Mouse (Mus musculus) embryonic facial prominence, embryonic 14.5 days (tissue): Measurements from ENCODE around the gene Tdo2. TPM values are rescaled to one million over a fixed set of nuclear protein-coding genes. Genes with fewer than 3 reads are reported as not detected.
A peak's percentile ranks its signal among the peaks of the same experiment; 100 is the strongest.

Experiments used
- ATAC-seq: fragments of 200-750 bp; cut with Nextera tagmentation; 2 replicates; pipeline ENCODE4 v1.8.0; 2017; ENCODE audit warnings: low read depth, moderate number of reproducible peaks, moderate TSS enrichment
- DNase-seq: peaks from one replicate; pipeline ENCODE4 v3.0.0-alpha.2; 2015; ENCODE audit warnings: low spot score
- H3K27ac ChIP-seq: fragments of 300-500 bp; sonication (generic); replicated peaks from 2 replicates; pipeline ENCODE4 v1.5.1; 2014; ENCODE audit warnings: low read depth, mild to moderate bottlenecking, low read length, moderate library complexity
- H3K27me3 ChIP-seq: fragments of 300-500 bp; sonication (generic); replicated peaks from 2 replicates; pipeline ENCODE4 v1.6.1; 2014; ENCODE audit warnings: low read length; ENCODE audit not compliant: control insufficient read depth, insufficient read depth
- H3K36me3 ChIP-seq: fragments of 300-500 bp; sonication (generic); 2 replicates; pipeline ENCODE4 v1.6.1; 2014; ENCODE audit warnings: low read length, mixed read lengths; ENCODE audit not compliant: control insufficient read depth, insufficient read depth
- H3K4me1 ChIP-seq: fragments of 300-500 bp; sonication (generic); 2 replicates; pipeline ENCODE4 v1.6.1; 2014; ENCODE audit warnings: antibody characterized with exemption, low read length; ENCODE audit not compliant: control insufficient read depth, insufficient read depth
- H3K4me2 ChIP-seq: fragments of 300-500 bp; sonication (generic); 2 replicates; pipeline ENCODE4 v1.6.1; 2014; ENCODE audit warnings: low read depth, mild to moderate bottlenecking, low read length, moderate library complexity, mixed read lengths
- H3K4me3 ChIP-seq: fragments of 300-500 bp; sonication (generic); 2 replicates; pipeline ENCODE4 v1.5.1; 2014; ENCODE audit warnings: low read depth, mild to moderate bottlenecking, low read length
- H3K9ac ChIP-seq: fragments of 300-500 bp; sonication (generic); 2 replicates; pipeline ENCODE4 v1.6.1; 2014; ENCODE audit warnings: low read depth, mild to moderate bottlenecking, low read length, moderate library complexity, mixed read lengths
- H3K9me3 ChIP-seq: fragments of 300-500 bp; sonication (generic); 2 replicates; pipeline ENCODE4 v1.6.1; 2016; ENCODE audit warnings: low read length; ENCODE audit not compliant: control insufficient read depth
- WGBS: fragments of 180-500 bp; shearing (Covaris S2); extraction: QIAGEN DNeasy Blood & Tissue Kit; methylation state at CpG from one replicate; pipeline ENCODE4 v1.1.7; 2014; 5-methylcytosine and 5-hydroxymethylcytosine counted together
- polyA plus RNA-seq: library from polyadenylated mRNA; unstranded; fragments of >200 nt; fragmentation: Nextera tagmentation; extraction: Ambion mirVana; gene quantifications from 2 replicates; pipeline ENCODE4 v1.2.1, GENCODE M21; 2014

Gene Tdo2
- not detected in 2 replicates for polyA plus RNA-seq

GRCm38 (mm10) chr3:81976102-81976501, at the start of gene Tdo2:
Gene Tdo2, minus strand, starts transcription at chr3:81976202.
- Histone ChIP-seq H3K4me3 (no peak within 1 kb of the TSS), H3K36me3 (no peaks in the 10 kb centered on the region), H3K9ac (no peak within 1 kb of the TSS), H3K27me3 (no peaks in the 10 kb centered on the region), H3K9me3 (no peaks in the 10 kb centered on the region), H3K4me2 (no peak within 1 kb of the TSS), H3K27ac (no peak within 1 kb of the TSS), H3K4me1 (no peaks in the 10 kb centered on the region)
- no peak for ATAC-seq
- DNase-seq, result no peak

GRCm38 (mm10) chr3:82023065-82023464, 47.1 kb upstream of the Tdo2 start:
- Histone ChIP-seq H3K9ac (no peak overlapping the region), H3K36me3 (no peaks in the 10 kb centered on the region), H3K4me3 (no peak overlapping the region), H3K9me3 (no peaks in the 10 kb centered on the region), H3K4me1 (no peaks in the 10 kb centered on the region), H3K27ac (no peak overlapping the region), H3K27me3 (no peaks in the 10 kb centered on the region), H3K4me2 (no peak overlapping the region)
- ATAC-seq (no peak), DNase-seq (no peak)
- WGBS, result 83% methylated on average over 3 of the region's 3 CpGs

GRCm38 (mm10) chr3:82022421-82022920, 46.5 kb upstream of the Tdo2 start:
- ATAC-seq, result no peak
- Histone ChIP-seq H3K36me3 (no peaks in the 10 kb centered on the region), H3K9ac (no peak overlapping the region), H3K27ac (no peak overlapping the region), H3K4me1 (no peaks in the 10 kb centered on the region), H3K27me3 (no peaks in the 10 kb centered on the region), H3K4me3 (no peak overlapping the region), H3K9me3 (no peaks in the 10 kb centered on the region), H3K4me2 (no peak overlapping the region)
- 85% methylated on average over 8 of the region's 8 CpGs for WGBS
- no peak for DNase-seq

GRCm38 (mm10) chr3:82014148-82014703, 38.2 kb upstream of the Tdo2 start:
- no peaks in the 10 kb centered on the region for H3K36me3 ChIP-seq
- H3K27ac ChIP-seq, result no peak overlapping the region
- no peaks in the 10 kb centered on the region for H3K4me1 ChIP-seq
- H3K4me2 ChIP-seq, result no peak overlapping the region
- no peak for DNase-seq
- no peaks in the 10 kb centered on the region for H3K27me3 ChIP-seq
- H3K9me3 ChIP-seq, result no peaks in the 10 kb centered on the region
- no peak overlapping the region for H3K9ac ChIP-seq
- no peak overlapping the region for H3K4me3 ChIP-seq
- no peak for ATAC-seq
- 61% methylated on average over 7 of the region's 7 CpGs for WGBS

GRCm38 (mm10) chr3:82007002-82007401, 31.0 kb upstream of the Tdo2 start:
- ATAC-seq (no peak), DNase-seq (no peak)
- Histone ChIP-seq H3K9ac (no peak overlapping the region), H3K27me3 (no peaks in the 10 kb centered on the region), H3K4me2 (no peak overlapping the region), H3K4me3 (no peak overlapping the region), H3K27ac (no peak overlapping the region), H3K36me3 (no peaks in the 10 kb centered on the region), H3K4me1 (no peaks in the 10 kb centered on the region), H3K9me3 (no peaks in the 10 kb centered on the region)
- 95% methylated on average over 1 of the region's 1 CpGs for WGBS

GRCm38 (mm10) chr3:81995988-81996387, 20.0 kb upstream of the Tdo2 start:
- no peak overlapping the region for H3K4me2 ChIP-seq
- no peak overlapping the region for H3K9ac ChIP-seq
- H3K4me3 ChIP-seq, result no peak overlapping the region
- DNase-seq (peak; percentile 58), ATAC-seq (no peak)
- H3K36me3 ChIP-seq, result no peaks in the 10 kb centered on the region
- H3K27me3 ChIP-seq, result no peaks in the 10 kb centered on the region
- 0% methylated on average over 1 of the region's 1 CpGs for WGBS
- H3K27ac ChIP-seq, result no peak overlapping the region
- no peaks in the 10 kb centered on the region for H3K4me1 ChIP-seq
- H3K9me3 ChIP-seq, result no peaks in the 10 kb centered on the region

GRCm38 (mm10) chr3:81995371-81995770, 19.4 kb upstream of the Tdo2 start:
- no peaks in the 10 kb centered on the region for H3K27me3 ChIP-seq
- ATAC-seq (no peak), DNase-seq (no peak)
- H3K27ac ChIP-seq, result no peak overlapping the region
- H3K4me1 ChIP-seq, result no peaks in the 10 kb centered on the region
- no peaks in the 10 kb centered on the region for H3K9me3 ChIP-seq
- no peak overlapping the region for H3K9ac ChIP-seq
- H3K4me3 ChIP-seq, result no peak overlapping the region
- H3K4me2 ChIP-seq, result no peak overlapping the region
- 45% methylated on average over 4 of the region's 4 CpGs for WGBS
- H3K36me3 ChIP-seq, result no peaks in the 10 kb centered on the region

- 75% methylated on average over 3 of the region's 3 CpGs for WGBS
- no peak for ATAC-seq
- no peaks in the 10 kb centered on the region for H3K36me3 ChIP-seq
- H3K4me2 ChIP-seq, result no peak overlapping the region
- DNase-seq, result no peak
- no peaks in the 10 kb centered on the region for H3K9me3 ChIP-seq
- H3K27ac ChIP-seq, result no peak overlapping the region
- H3K27me3 ChIP-seq, result no peaks in the 10 kb centered on the region
- peaks cover 4% of the 10 kb centered on the region; the same call in 1 of the 2 replicates for H3K4me1 ChIP-seq
- no peak overlapping the region for H3K9ac ChIP-seq
- no peak overlapping the region for H3K4me3 ChIP-seq
Observed at GRCm38 (mm10) chr3:81990531-81990930, 14.5 kb upstream of the Tdo2 start.

- 23% methylated on average over 2 of the region's 2 CpGs for WGBS
- DNase-seq (peak; percentile 53), ATAC-seq (no peak; the same call in 1 of the 2 replicates)
- Histone ChIP-seq H3K4me2 (no peak overlapping the region), H3K27ac (no peak overlapping the region), H3K9me3 (no peaks in the 10 kb centered on the region), H3K4me3 (no peak overlapping the region), H3K9ac (no peak overlapping the region), H3K36me3 (no peaks in the 10 kb centered on the region), H3K27me3 (no peaks in the 10 kb centered on the region), H3K4me1 (peaks cover 4% of the 10 kb centered on the region; the same call in 1 of the 2 replicates)
Observed at GRCm38 (mm10) chr3:81989692-81990141, 13.7 kb upstream of the Tdo2 start.
